Mouse (Mus musculus): ENCODE results near the gene Inpp4a.

The Inpp4a gene

GRCm38 (mm10) chr1:37407228-37407627, 107.6 kb downstream of the Inpp4a start:
- in situ Hi-C loops (cut with MboI, MseI), result no loop called here

- in situ Hi-C loops (cut with MboI, MseI), result no loop called here
Observed at GRCm38 (mm10) chr1:37408059-37408458, 108.4 kb downstream of the Inpp4a start.

- in situ Hi-C loops (cut with MboI, MseI), result no loop called here
Observed at GRCm38 (mm10) chr1:37408678-37409077, 109.0 kb downstream of the Inpp4a start.

DNA sequence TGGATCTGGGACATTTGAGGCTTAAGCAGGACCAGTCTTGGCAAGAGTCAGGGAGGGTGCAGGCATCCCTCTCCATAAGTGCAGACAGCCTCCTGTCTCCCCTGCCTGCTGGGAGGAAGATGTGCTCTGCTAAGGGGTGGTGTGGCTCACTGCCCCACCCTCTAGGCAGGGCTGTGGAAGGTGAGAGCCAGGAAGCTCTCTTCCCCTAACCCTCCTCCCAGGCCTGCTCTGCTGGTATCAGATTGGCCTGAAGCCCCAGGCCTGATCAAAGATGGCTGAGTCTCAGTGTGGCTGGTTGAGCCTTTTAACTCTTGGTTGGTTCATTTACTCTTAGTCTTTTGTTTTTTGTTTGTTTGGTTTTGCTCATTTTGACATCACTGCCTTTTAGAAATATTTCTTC, 110.0 kb downstream of the Inpp4a start:
- in situ Hi-C loops (cut with MboI, MseI), result no loop called here

GRCm38 (mm10) chr1:37415394-37415793, 115.7 kb downstream of the Inpp4a start:
- in situ Hi-C loops (cut with MboI, MseI), result no loop called here

DNA sequence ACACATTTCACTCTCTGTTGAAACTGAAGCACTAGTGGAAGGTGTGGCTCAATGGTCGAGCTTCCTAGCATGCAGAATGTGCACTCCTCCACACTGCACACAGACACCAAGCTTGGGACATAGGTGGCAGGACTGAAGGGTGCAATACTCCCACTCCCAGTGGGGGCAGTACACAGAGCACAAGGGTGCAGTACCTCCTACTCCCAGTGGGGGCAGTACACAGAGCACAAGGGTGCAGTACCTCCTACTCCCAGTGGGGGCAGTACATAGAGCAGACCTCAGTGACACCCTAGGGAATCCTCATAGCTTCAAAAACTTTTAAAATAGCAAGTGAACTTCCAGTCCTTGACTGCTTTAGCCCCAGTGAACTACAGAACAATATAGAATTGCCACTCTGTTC, 119.8 kb downstream of the Inpp4a start:
- in situ Hi-C loops (cut with MboI, MseI), result no loop called here

DNA sequence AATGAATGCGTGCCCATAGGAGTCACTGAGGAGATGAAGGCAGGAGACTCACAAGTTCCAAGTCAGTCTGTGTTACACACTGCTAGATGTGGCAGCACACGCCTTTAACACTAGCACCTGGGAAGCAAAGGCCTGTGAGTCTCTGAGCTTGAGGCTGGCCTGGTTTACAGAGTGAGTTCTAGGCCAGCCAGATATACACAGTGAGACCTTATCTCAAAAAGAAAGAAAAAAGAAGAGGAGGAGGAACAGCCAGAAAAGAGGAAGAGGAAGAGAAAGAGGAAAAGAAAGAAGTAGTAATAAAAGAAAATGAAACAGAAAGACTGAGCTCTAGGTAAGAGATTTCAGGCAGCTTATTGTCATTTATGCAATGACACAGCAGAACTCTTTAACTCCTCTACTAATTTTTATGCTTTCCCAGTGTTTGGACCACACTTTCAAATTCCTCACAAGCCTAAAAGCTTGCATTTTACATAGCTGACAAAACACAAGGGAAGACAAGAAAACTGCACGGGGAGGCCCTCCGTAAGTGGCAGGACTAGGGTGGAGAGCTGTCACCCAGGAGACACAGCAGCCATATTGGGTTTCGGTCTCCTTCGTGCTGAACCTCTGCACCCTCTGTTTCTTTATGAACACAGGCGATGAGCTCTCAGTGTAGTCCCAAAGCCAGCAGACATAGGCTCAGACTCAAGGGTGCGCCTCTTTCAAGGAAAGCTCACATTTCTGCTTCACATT, 127.6 kb downstream of the Inpp4a start:
- in situ Hi-C loops (cut with MboI, MseI), result no loop called here

DNA sequence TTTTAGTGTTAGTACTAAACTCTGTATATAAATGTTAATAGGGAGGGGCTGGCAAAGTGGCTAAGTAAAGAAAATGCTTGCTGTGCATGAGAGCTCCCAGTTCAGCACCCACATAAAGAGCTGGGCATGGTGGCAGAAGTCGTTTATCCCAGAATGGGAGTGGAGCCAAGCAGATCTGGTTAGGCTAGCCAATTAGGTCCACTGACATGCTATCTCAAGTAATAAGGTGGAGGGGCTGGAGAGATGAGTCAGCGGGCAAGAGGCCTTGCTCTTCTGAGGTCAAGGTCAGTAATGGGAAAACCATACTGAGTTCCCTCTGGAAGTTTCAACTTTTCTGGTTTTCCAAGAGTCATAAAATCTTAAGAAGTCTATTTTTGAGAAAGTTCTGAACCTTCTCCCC, 129.2 kb downstream of the Inpp4a start:
- in situ Hi-C loops (cut with MboI, MseI), result no loop called here

GRCm38 (mm10) chr1:37429366-37430296, 130.0 kb downstream of the Inpp4a start, which contains the start of the genes Coa5 and Unc50:
Coa5 (minus strand) TSS chr1:37430103.
Unc50 (plus strand) TSS chr1:37430139.
- in situ Hi-C loops (cut with MboI, MseI), result no loop called here

DNA sequence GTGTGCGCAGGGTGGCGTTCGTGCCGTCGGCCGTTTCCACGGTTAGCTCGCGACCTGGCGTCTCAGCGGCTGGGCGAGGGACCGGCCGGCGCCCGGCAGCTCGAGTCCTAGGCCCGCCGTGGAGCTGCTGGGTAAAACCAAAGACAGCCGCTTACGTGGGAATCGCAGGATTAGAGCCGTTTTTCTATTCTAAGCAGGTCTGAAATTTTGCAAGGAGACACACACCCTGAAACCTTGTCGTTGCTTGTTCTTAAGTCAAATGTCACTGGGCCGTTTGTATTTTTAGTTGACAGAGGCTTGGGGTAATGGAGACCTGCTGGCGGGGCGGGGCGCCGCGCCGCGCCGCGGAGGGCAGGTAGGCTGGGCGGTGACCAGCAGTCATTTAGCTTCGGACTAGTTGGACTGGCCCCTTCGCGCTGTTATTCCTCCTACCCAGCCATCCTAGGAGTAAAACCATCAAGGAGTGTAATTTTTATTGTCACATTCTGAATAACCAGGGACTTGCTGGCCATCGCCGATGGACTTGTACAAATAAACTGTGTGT, 130.7 kb downstream of the Inpp4a start:
- in situ Hi-C loops (cut with MboI, MseI), result no loop called here

GRCm38 (mm10) chr1:37436419-37436818, 136.8 kb downstream of the Inpp4a start:
- in situ Hi-C loops (cut with MboI, MseI), result no loop called here

DNA sequence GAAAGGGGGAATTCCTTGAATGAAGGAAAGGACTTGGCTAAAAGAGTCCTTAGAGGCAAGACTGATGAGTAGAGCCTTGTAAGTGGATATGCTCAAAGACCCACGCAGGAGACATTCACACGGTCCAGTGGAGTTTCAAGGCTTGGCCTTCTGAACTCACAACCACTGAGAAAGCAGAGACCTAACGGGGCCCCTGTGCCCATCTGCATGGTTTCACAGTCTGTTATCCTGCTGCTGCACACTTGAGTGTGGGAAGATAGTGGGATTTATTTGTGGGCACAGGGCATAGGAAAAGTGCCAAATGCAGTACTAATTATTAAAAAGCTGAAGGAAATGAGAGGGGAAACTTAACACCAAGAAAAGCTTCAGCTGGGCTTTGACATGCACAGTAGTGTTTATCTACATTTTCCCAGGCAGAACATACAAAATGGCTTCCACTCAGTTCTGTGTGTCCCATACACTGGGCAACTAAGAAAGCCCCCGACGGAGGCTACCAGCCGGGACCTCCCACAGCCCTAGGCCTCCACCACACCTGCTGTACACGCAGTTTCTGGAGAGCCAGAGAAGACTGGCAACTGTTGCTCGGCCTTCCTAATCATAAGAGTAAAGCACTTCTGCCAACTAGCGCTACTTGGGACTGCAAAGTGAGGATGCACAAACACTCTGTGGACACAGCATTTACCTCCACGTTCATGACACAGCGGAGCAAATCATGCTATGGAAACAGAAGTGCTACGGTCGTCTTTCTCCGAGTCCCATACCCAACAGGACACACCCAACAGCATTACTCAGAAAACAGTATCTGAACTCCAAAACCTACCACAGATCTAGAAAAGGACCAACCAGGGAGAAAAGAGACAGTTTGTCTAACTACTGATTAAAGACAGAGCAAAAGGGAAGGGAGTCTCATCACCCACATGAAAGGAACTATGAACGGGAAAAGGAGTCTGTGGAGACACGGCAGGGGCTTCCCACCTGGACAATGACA, 143.5 kb downstream of the Inpp4a start:
- in situ Hi-C loops (cut with MboI, MseI), result no loop called here

GRCm38 (mm10) chr1:37448361-37449095, 148.9 kb downstream of the Inpp4a start:
- in situ Hi-C loops (cut with MboI, MseI), result loop anchor here (5.0 kb wide), 1 partner anchor 184 kb away; no protein-coding TSS in a partner anchor

GRCm38 (mm10) chr1:37451270-37451669, 151.6 kb downstream of the Inpp4a start:
- in situ Hi-C loops (cut with MboI, MseI), result no loop called here

DNA sequence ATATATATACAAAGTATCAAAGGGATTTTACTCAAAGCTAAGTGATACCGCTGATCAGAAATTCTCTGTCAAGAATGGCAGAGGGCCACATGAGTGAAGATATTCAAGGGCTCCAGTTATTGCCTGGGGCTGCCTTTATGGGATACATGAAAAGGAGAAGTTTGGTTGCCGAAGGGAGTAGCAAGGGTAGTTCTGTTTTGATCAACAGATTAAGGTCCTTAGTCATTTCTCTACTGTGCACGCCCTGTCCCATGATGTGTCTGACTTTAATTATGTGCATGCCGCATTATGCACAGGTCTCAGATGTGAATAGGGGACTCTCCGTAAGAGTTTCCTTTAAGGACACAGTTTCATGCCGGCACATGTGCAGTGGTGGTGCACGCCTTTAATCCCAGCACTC, 157.9 kb downstream of the Inpp4a start:
- in situ Hi-C loops (cut with MboI, MseI), result no loop called here

Measured in T-helper 17 cell (primary cell).